Comparison of ENCODE assay signal across 10 mouse cellular contexts in the genomic region with DNA sequence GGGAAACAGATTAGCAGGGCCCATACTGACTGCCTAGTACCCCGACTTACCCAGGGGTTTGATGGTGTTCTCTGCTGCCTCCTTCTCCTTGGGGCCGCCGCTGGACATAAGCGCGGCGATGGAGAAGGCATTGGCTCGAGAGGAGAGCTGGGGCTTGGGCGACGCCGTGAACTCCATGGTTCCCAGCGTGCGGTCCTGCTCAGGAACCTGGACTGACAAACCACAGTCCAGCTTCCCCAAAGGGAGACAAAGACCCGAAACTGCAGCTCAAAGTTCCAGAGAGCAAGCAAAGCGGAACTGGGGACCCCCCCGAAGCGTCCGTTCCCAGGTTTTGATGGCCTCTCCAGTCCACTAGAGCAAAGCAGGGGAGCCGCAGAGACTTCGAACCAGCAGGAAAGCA. TPM values are rescaled to one million over a fixed set of nuclear protein-coding genes. Genes with fewer than 3 reads are reported as not detected.
A peak's percentile ranks its signal among the peaks of the same experiment; 100 is the strongest.
DNase-seq lines count a peak whose midpoint lies in the region; ATAC-seq lines count a peak whose summit lies in the region.
"Had no signal": no experiment of that assay in that cellular context is flagged by ENCODE, and none has a peak within 500 bp of the region (broad histone marks: within the 10 kb centered on the region; RNA-seq: fewer than 3 reads in every experiment).

No protein-coding gene starts in this region.

- peak overlapping the region; percentile 97 to 99 for H3K27ac ChIP-seq in heart, embryonic 14.5 days (replicated peaks in 1 of 2; ENCODE audit: control insufficient read depth in 1 of 2, insufficient read depth in 1 of 2, low read depth in 2 of 2, low read length in 2 of 2)
- H3K27ac ChIP-seq in hindbrain, embryonic 15.5 days (replicated peaks): no peak overlapping the region
- H3K27ac ChIP-seq in midbrain, embryonic 12.5 days (replicated peaks): no peak overlapping the region

- under 1% methylated on average over 19 of the region's 19 CpGs for WGBS in heart, embryonic 14.5 days
- 2% methylated on average over 19 of the region's 19 CpGs for WGBS in hindbrain, embryonic 15.5 days
- WGBS in midbrain, embryonic 12.5 days: 0% methylated on average over 19 of the region's 19 CpGs

- no peak for ATAC-seq in heart, embryonic 14.5 days (ENCODE audit: insufficient number of reproducible peaks, insufficient read depth, low FRiP score, low read depth)
- no peak for ATAC-seq in hindbrain, embryonic 15.5 days (ENCODE audit: low FRiP score, low read depth)
- ATAC-seq in midbrain, embryonic 12.5 days (ENCODE audit: low FRiP score, low read depth): no peak
- ATAC-seq in inflammation-experienced regulatory T-cells, adult 6 months: no peak

- DNase-seq in heart, postnatal 14 days: no peak
- DNase-seq in embryo, embryonic 11 days: peak; percentile 50
- DNase-seq in layer of hippocampus, postnatal 25 days (ENCODE audit: extremely low spot score in 1 of 2, low spot score in 1 of 2): no peak
- DNase-seq in cerebellum, postnatal 36 days: no peak
- DNase-seq: right cerebral cortex, postnatal 14 days had no signal

- H3K9ac ChIP-seq in heart, embryonic 14.5 days (ENCODE audit: low read length): peak overlapping the region; percentile 100
- no peak overlapping the region for H3K9ac ChIP-seq in hindbrain, embryonic 15.5 days
- no peak overlapping the region for H3K9ac ChIP-seq in midbrain, embryonic 12.5 days (replicated peaks)

- peak overlapping the region; percentile 88 to 96 for H3K4me3 ChIP-seq in heart, embryonic 14.5 days (ENCODE audit: control insufficient read depth in 1 of 2, insufficient read depth in 1 of 2, low read depth in 1 of 2, low read length in 2 of 2)
- peak overlapping the region; percentile 23 for H3K4me3 ChIP-seq in hindbrain, embryonic 15.5 days
- peak overlapping the region; percentile 32 for H3K4me3 ChIP-seq in midbrain, embryonic 12.5 days

- peaks cover 29% of the 10 kb centered on the region for H3K36me3 ChIP-seq in heart, embryonic 14.5 days (ENCODE audit: control insufficient read depth, insufficient read depth, low read length)
- H3K36me3 ChIP-seq in hindbrain, embryonic 15.5 days: no peaks in the 10 kb centered on the region
- H3K36me3 ChIP-seq in midbrain, embryonic 12.5 days: no peaks in the 10 kb centered on the region

- intact Hi-C loops in heart, postnatal 14 days (cut with DNase I): loop anchor here (5.0 kb wide), 1 partner anchor 254 kb away; no protein-coding TSS in a partner anchor

- peaks cover 2 to 22% of the 10 kb centered on the region in 2 experiments; a peak in 3 of 4 replicates for H3K4me1 ChIP-seq in heart, embryonic 14.5 days (ENCODE audit: control insufficient read depth in 2 of 2, insufficient read depth in 2 of 2, low read length in 2 of 2)
- H3K4me1 ChIP-seq in hindbrain, embryonic 15.5 days (replicated peaks): peaks cover 23% of the 10 kb centered on the region
- H3K4me1 ChIP-seq in midbrain, embryonic 12.5 days: peaks cover 33% of the 10 kb centered on the region

- no peaks in the 10 kb centered on the region for H3K27me3 ChIP-seq in heart, embryonic 14.5 days (ENCODE audit: control insufficient read depth, insufficient read depth, low read length)
- peaks cover 86% of the 10 kb centered on the region for H3K27me3 ChIP-seq in hindbrain, embryonic 15.5 days
- peaks cover 92% of the 10 kb centered on the region for H3K27me3 ChIP-seq in midbrain, embryonic 12.5 days
- H3K27me3 ChIP-seq: CH12.LX had no signal

- peak overlapping the region; percentile 92 for H3K4me2 ChIP-seq in heart, embryonic 14.5 days (ENCODE audit: low read length)
- peak overlapping the region; percentile 41 for H3K4me2 ChIP-seq in hindbrain, embryonic 15.5 days
- peak overlapping the region; percentile 48 for H3K4me2 ChIP-seq in midbrain, embryonic 12.5 days (replicated peaks)

- H3K9me3 ChIP-seq in heart, embryonic 14.5 days (ENCODE audit: control insufficient read depth, low read length): no peaks in the 10 kb centered on the region
- H3K9me3 ChIP-seq in hindbrain, embryonic 15.5 days: no peaks in the 10 kb centered on the region
- no peaks in the 10 kb centered on the region for H3K9me3 ChIP-seq in midbrain, embryonic 12.5 days

RNA-seq across cellular contexts. Expression of gene Tbx20, which starts 0.4 kb away (rescaled TPM):
- polyA plus RNA-seq in heart, embryonic 14.5 days (2014; fragmentation: Nextera tagmentation; extraction: Ambion mirVana): 69.0 and 80.6 TPM in 2 replicates
- 100 to 1,000 TPM; 115 to 118 TPM for total RNA-seq in heart, postnatal 14 days (2021)
- 0.61 and 1.0 TPM in 2 replicates for polyA plus RNA-seq in hindbrain, embryonic 15.5 days (2015; fragmentation: Nextera tagmentation; extraction: Ambion mirVana)
- 0.14 and 0.21 TPM in 2 replicates for polyA plus RNA-seq in midbrain, embryonic 12.5 days (2016; fragmentation: Nextera tagmentation; extraction: Ambion mirVana)
- not detected for total RNA-seq in layer of hippocampus, postnatal 25 days (2021)
- not detected for polyA plus RNA-seq in inflammation-experienced regulatory T-cells, adult 6 months (2017; shearing (Covaris generic))
- total RNA-seq: CH12.LX had no signal

Comparison
In these comparisons a context has a peak if more than half of its experiments do, and no peak if none do; other contexts are left out.
1. H3K27ac ChIP-seq: peak in heart, embryonic 14.5 days (2 of 2); none in hindbrain, embryonic 15.5 days (single experiment) and midbrain, embryonic 12.5 days (single experiment).
2. H3K4me2 ChIP-seq: peak in every context shown above with its lines; median percentile 92 in heart, embryonic 14.5 days; 48 in midbrain, embryonic 12.5 days; 41 in hindbrain, embryonic 15.5 days.
3. H3K4me3 ChIP-seq: peak in every context shown above with its lines; median percentile 92 in heart, embryonic 14.5 days; 32 in midbrain, embryonic 12.5 days; 23 in hindbrain, embryonic 15.5 days.
4. RNA of gene Tbx20, which starts 0.4 kb away (polyA plus RNA-seq): 69.0 to 80.6 TPM in heart, embryonic 14.5 days; 0.61 to 1.0 TPM in hindbrain, embryonic 15.5 days, 0.14 to 0.21 TPM in midbrain, embryonic 12.5 days and not detected in inflammation-experienced regulatory T-cells, adult 6 months; every median in the first group is over 10 times any median in the second.